Mouse (Mus musculus) MN1 (cell line): ENCODE data around the gene Dazap2.
"Not testable (repeated sequence)": the region's sequence is repeated elsewhere in the genome, so short reads cannot be mapped to it uniquely, and the experiment has no call there.

Source experiments
- DNase-seq: peaks from one replicate; pipeline ENCODE4 v3.0.0-alpha.2; 2016; ENCODE audit warnings: low spot score

The Dazap2 gene

GRCm38 (mm10) chr15:100614996-100615824 lies at the start of gene Dazap2:
Gene Dazap2 (plus strand): TSS chr15:100615349.
- DNase-seq: peak; percentile 99

- no peak for DNase-seq
Observed at GRCm38 (mm10) chr15:100566531-100566930, 48.6 kb upstream of the Dazap2 start.

GRCm38 (mm10) chr15:100569239-100569638 lies 45.9 kb upstream of the Dazap2 start:
- DNase-seq: no peak

- peak; percentile 68 for DNase-seq
Observed at GRCm38 (mm10) chr15:100573946-100574345, 41.2 kb upstream of the Dazap2 start.

GRCm38 (mm10) chr15:100574378-100574777 lies 40.8 kb upstream of the Dazap2 start:
- peak; percentile 28 for DNase-seq

GRCm38 (mm10) chr15:100575366-100575765 lies 39.8 kb upstream of the Dazap2 start:
- no peak for DNase-seq

- DNase-seq: no peak
Observed at GRCm38 (mm10) chr15:100576392-100576791, 38.8 kb upstream of the Dazap2 start.

GRCm38 (mm10) chr15:100576810-100577209 lies 38.3 kb upstream of the Dazap2 start:
- no peak for DNase-seq

- no peak for DNase-seq
Observed at GRCm38 (mm10) chr15:100577972-100578371, 37.2 kb upstream of the Dazap2 start.

GRCm38 (mm10) chr15:100580108-100580507 lies 35.0 kb upstream of the Dazap2 start:
- no peak for DNase-seq

GRCm38 (mm10) chr15:100585931-100586330 lies 29.2 kb upstream of the Dazap2 start:
- DNase-seq: no peak

GRCm38 (mm10) chr15:100587166-100587565 lies 28.0 kb upstream of the Dazap2 start:
- no peak for DNase-seq

GRCm38 (mm10) chr15:100588297-100588696 lies 26.9 kb upstream of the Dazap2 start:
- DNase-seq: no peak

- no peak for DNase-seq
Observed at GRCm38 (mm10) chr15:100590436-100590835, 24.7 kb upstream of the Dazap2 start.

- no peak for DNase-seq
Observed at GRCm38 (mm10) chr15:100592817-100593216, 22.3 kb upstream of the Dazap2 start.

GRCm38 (mm10) chr15:100598287-100598882 lies 16.8 kb upstream of the Dazap2 start:
- no peak for DNase-seq

GRCm38 (mm10) chr15:100598883-100599275 lies 16.3 kb upstream of the Dazap2 start:
- DNase-seq: peak; percentile 69

GRCm38 (mm10) chr15:100599276-100600046 lies 15.7 kb upstream of the Dazap2 start, which contains the start of gene Pou6f1:
Gene Pou6f1 (minus strand): TSS chr15:100599984.
- peak; percentile 80 for DNase-seq

GRCm38 (mm10) chr15:100600047-100600695 lies 15.0 kb upstream of the Dazap2 start:
- DNase-seq: peak; percentile 95

- no peak for DNase-seq
Observed at GRCm38 (mm10) chr15:100600696-100601272, 14.4 kb upstream of the Dazap2 start.

- no peak for DNase-seq
Observed at GRCm38 (mm10) chr15:100601669-100602068, 13.5 kb upstream of the Dazap2 start.

- DNase-seq: not testable (repeated sequence)
Observed at GRCm38 (mm10) chr15:100606677-100607076, 8.5 kb upstream of the Dazap2 start.
